Mouse (Mus musculus) left cerebral cortex, adult 8-10 months (tissue): ENCODE measurements around the gene 1700028J19Rik. TPM values are rescaled to one million over a fixed set of nuclear protein-coding genes. Genes with fewer than 3 reads are reported as not detected.
"Not testable (repeated sequence)": the region's sequence is repeated elsewhere in the genome, so short reads cannot be mapped to it uniquely, and the experiment has no call there.

ENCODE experiments used
- DNase-seq, 2 experiments: peaks; one replicate each; pipeline ENCODE4 v3.0.0; 2022; ENCODE audit warnings: low spot score in 2 of 2
- total RNA-seq, 4 experiments: library from RNA; stranded (reverse); gene quantifications; 2 replicates each; pipeline ENCODE4 v1.2.4; 2022

The 1700028J19Rik gene
- total RNA-seq, 4 experiments from 2014 or later: 0.87 to 1.8 (median 1.4) TPM

DNA sequence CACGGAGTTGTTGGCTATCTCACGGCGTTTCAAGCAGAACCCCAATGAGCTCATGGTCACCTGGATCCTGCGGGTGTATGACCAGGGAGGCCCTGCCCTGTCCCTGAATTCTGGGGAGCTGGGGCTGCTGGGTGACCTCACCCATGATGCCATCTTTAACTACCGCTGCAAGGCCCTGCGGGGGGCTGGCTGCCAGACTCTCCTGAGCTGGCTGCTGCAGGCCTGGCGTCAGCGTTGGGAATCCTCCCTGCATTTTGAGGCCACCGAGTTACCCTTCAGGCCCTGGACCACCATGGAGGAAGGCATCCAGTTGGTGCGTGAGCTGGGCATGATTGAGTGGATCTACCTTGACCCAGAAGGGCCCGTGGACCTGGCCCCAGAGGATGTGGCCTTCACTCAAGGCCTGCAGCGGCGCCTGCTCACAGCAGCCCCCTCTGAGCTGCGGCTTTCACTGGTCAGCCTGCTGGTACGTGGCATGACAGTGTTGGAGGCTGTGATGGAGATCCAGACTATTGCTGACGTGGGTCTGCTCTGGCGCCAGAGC is 4.3 kb upstream of the 1700028J19Rik start:
- DNase-seq: not testable (repeated sequence)

- no peak for DNase-seq
Measured at GRCm38 (mm10) chr7:44249248-44249647, 2.8 kb upstream of the 1700028J19Rik start.

DNA sequence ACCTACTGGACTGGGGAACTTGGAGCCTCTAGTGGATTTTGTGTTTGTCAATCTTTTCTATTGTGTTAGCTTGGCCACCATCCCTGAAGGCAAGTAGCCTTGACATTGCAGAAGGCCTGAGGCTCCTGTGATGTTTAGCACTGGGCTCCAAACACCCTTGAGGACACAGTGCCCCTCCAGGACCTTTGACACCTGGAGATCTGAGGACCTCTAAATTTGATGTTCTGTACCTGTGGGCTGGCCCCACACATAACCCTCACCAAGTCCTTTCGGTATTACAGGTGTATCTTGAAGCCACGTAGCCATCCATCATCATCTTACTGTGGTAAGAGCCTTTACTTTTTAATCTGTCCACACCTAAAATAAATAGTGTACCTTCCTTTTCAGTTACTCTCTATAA is 1.5 kb upstream of the 1700028J19Rik start:
- DNase-seq: no peak

- peak in 1 of 2 experiments; percentile 58 for DNase-seq
Measured at GRCm38 (mm10) chr7:44246984-44247470, 532 bp upstream of the 1700028J19Rik start.

- no peak for DNase-seq
Measured at GRCm38 (mm10) chr7:44244080-44244479, 2.4 kb downstream of the 1700028J19Rik start.

GRCm38 (mm10) chr7:44241163-44241562 is 5.3 kb downstream of the 1700028J19Rik start:
- DNase-seq: no peak

GRCm38 (mm10) chr7:44240712-44241111 is 5.8 kb downstream of the 1700028J19Rik start:
- DNase-seq: no peak

- no peak for DNase-seq
Measured at GRCm38 (mm10) chr7:44239913-44240312, 6.6 kb downstream of the 1700028J19Rik start.

DNA sequence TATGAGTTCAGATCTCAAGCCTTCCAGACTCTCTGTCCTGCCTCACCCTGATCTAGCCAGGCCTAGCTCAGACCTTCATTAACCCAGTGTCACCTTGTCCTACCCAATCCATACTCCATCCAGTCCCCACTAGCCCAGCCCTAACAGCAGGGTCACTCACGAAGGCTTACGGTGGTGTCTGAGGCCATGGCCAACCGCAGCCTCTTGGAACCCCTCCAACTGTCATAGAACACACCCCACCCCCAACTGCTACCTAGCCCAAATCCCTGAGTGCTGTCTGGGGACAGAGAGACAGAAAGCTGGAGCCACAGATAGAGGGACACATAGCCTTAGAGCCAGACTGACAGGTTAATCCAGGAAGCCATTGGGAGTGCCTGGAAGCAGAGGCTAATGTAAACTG is 10.6 kb downstream of the 1700028J19Rik start, which contains the start of gene Gm36864:
Gm36864 (plus strand) TSS at position 269 of the 400 bp plus-strand sequence.
- no peak for DNase-seq

GRCm38 (mm10) chr7:44225076-44225475 is 21.4 kb downstream of the 1700028J19Rik start, which contains the start of gene Klk1:
Gene Klk1, plus strand, starts transcription at chr7:44225360.
- no peak for DNase-seq

DNA sequence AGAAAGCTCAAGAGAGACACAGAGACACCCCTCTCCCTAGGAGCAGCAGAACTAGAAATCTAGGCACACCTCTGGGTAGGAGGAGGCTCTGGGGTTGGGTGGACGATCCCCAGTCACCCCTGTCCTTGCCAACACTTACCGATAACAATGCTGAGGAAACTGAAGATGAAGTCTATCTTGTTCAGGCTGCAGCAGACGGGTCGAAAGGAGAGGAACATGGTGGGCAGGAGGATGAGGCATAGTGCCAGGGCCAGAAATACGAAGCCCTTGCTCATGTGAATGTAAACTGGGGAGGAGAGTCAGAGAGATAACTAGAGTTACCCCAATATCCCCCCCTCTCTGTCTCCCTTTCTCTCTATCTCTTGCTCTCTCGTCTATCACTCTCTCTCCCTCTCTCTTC is 24.2 kb downstream of the 1700028J19Rik start:
- DNase-seq: not testable (repeated sequence)

- DNase-seq: not testable (repeated sequence)
Measured at GRCm38 (mm10) chr7:44221601-44222000, 24.9 kb downstream of the 1700028J19Rik start.

DNA sequence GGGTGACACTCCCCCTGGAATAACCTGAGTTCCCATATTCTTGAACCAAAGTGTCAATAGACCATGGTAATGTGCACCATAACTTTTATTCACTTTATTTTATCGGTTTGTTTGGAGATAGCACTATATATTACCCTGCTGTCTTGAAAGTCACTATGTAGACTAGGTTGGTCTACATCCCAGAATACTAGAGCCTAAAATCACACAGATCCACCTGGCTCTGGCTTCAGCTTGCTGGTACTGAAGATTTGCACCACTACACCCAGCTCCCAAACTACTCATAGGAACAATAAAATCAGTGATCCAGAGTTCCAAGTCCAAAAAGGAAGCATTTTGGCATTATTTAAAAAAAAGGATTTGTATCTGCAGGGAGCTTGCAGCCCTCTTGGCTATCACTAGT is 30.9 kb downstream of the 1700028J19Rik start, which contains the start of gene Klk1b5:
Klk1b5 (plus strand) TSS at position 301 of the 400 bp plus-strand sequence.
- no peak for DNase-seq

DNA sequence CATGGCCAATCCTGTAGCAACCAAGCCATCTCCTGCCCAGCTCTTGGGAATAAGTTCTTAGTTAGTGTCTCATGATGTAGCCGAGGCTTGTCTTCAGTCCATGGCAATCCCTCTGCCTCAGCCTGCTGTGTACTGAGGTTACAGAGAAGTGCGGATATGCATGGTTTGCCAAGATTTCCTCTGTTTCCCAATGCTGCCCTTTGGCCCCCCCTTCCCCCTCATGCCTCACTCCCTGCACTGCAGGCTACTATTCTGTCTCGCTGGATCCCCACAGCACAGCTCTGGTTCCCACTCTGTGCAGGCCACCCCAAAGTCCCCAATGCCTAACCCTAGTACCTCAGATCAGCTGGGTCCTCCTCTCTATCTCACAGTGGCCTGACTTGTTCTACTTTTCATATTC is 38.2 kb downstream of the 1700028J19Rik start:
- DNase-seq: no peak

GRCm38 (mm10) chr7:44207135-44207534 is 39.4 kb downstream of the 1700028J19Rik start, which contains the start of gene Klk1b4:
Gene Klk1b4, plus strand, starts transcription at chr7:44207435.
- not testable (repeated sequence) for DNase-seq

DNA sequence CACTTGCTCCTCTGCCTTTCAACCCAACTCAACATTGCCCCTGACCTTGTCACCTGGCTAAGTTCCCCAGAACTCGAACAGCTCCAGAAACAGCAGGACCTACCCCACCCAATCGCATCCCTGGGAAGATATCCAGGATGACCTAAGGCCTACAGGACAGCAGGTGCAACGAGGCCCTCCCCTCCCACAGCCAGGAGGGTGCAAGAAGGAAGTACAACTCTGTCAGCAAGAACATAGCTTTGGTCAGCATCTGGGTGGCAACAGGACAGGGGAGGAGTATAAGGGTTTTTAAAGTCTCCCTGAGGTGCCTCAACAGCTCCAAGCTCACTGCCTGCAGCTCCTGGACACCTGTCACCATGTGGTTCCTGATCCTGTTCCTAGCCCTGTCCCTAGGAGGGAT is 48.6 kb downstream of the 1700028J19Rik start, which contains the start of gene Klk1b3:
Klk1b3 (plus strand) TSS at position 301 of the 400 bp plus-strand sequence.
- DNase-seq: no peak

DNA sequence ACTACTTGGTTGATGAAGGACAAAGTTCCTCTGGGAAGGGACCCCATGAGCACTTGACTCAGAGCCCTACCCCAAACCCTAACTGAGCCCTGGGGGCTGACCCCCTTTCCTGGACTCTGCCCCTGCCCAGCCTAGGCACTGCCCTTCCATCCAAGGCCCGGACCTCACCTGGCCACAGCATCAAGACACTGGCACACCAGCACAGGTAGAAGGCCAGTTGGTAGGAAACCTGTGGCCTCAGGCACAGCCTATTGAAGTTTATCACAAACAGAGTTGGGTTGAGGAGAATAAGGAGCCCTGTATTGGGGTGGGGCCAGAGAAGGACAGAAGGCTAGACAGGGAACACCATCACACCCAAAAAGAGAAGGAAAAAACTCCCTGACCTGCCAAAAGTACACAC is 53.0 kb downstream of the 1700028J19Rik start:
- not testable (repeated sequence) for DNase-seq

GRCm38 (mm10) chr7:44187936-44188335 is 58.6 kb downstream of the 1700028J19Rik start, which contains the start of gene Klk1b24:
Gene Klk1b24, plus strand, starts transcription at chr7:44188236.
- DNase-seq: not testable (repeated sequence)

DNA sequence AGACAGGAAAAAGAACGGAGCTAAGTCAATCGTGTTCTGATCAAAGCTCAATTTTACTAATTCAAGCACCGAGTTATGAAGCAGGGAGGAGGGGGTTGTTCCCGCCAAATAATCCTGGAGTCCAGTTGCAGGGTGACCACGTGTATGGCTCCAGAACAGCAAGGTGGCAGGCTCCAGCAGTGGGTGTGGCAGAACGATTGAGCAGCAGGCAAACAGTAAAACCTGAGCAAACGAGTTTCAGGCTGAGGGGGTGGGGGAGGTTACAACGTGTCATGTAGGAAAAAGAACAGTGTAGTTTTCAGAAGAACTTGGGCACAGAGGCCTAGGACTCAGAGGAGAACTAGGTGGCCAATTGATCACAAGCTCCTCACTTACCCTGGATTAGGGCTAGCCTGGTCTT is 60.0 kb downstream of the 1700028J19Rik start:
- not testable (repeated sequence) for DNase-seq
